Mouse (Mus musculus) forelimb bud, embryonic 11.5 days (tissue): ENCODE measurements around the gene Krtap9-1.
A peak's percentile ranks its signal among the peaks of the same experiment; 100 is the strongest.
"Not testable (repeated sequence)": the region's sequence is repeated elsewhere in the genome, so short reads cannot be mapped to it uniquely, and the experiment has no call there.

Experiments
- DNase-seq: peaks from one replicate; pipeline ENCODE4 v3.0.0-alpha.2; 2012; ENCODE audit warnings: low read depth, low spot score

Gene Krtap9-1

DNA sequence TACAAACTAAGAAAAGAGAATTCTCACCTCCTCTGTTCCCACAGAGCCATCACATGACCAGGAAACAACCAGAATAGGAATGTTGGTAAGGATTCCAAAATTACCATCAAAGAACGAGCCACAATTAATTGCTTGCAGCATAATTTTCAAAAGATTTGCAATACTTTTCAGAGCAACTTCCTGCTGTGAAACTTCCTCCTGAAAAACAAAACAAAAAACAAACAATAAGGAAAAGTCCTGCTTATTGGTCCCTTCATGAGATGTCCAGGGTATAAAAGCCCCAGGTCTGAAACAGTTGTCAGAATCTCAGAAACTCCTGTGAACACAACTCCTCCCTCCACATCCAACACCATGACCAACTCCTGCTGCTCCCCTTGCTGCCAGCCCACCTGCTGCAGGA, at the start of gene Krtap9-1:
TSS of gene Krtap9-1 (plus strand) at position 301 of the 400 bp plus-strand sequence.
- not testable (repeated sequence) for DNase-seq

DNA sequence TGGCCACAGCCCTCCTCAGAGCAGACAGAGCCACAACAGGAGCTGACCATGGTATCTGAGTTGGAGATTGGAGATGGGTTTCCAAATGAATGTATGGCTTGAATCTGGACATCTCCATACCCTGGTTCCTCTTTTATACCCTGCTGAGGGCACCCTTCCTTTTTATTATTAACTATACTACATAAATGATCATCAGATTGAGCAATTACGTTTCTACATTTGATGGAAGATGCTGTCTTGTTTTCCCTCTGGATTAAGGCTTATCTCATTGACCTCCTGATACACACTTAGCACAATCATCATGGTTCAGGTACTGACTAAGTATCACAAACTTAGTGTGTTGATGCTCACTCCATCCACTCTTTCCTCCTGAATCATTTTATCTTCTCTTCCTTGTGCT, 35.2 kb upstream of the Krtap9-1 start, which contains the start of gene 2300003K06Rik:
TSS of gene 2300003K06Rik (minus strand) at position 101 of the 400 bp plus-strand sequence.
- DNase-seq: no peak

DNA sequence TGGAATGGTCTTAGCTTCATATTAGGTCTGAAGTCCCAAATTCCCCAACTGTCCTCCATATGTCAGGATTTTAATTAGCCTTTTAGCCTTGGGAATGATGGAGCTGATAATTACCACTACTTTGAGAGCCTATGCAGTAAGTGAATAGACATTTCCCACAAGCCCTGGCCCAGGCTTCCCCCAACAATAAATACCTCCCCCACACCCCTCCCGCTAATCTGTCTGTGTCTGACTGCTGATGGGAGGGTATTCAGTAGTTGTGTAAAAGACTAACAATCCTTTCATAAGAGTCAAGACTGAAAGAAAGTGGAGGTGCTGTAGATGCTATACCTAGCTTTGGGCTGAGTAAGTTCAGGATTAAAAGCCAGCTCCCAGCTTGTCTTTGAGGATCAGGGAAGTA, 31.0 kb upstream of the Krtap9-1 start:
- DNase-seq: peak; percentile 11

DNA sequence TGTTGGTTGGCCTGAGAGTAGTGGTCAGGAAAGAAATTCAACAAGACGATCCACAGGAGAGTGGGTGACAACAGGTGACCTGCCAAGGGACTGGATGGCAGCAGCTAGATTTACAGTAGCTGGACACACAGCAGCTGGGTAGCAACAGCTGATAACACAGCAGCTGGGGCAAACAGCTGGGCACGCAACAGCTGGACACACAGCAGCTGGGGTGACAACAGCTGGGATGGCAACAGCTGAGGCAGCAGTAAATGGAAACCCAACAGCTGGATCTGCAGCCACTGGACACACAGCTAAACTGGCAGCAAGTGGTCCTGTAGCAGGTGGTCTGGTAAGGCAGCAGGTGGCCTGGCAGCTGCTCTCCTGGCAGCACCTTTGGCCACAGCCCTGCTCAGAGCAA, 26.4 kb upstream of the Krtap9-1 start:
- DNase-seq: no peak

DNA sequence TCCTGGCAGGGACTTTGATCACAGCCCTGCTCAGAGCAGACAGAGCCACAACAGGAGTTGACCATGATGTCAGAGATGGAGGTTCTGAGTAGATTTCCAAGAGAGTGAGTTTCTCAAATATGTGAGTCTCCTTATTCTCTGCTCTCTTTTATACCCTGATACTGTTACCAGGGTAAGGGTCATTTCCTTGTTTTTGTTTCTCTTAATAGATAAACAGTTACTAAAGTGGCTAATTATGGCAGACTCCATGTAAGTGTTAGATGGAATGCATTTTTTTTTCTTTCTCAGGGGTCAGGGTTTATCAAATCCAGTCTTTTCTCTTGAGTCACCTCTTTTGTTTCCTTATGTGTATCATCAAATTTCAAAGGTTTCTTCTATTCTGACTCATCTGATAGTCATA, 21.7 kb upstream of the Krtap9-1 start, which contains the start of gene Krtap4-16:
TSS of gene Krtap4-16 (minus strand) at position 101 of the 400 bp plus-strand sequence.
- no peak for DNase-seq

DNA sequence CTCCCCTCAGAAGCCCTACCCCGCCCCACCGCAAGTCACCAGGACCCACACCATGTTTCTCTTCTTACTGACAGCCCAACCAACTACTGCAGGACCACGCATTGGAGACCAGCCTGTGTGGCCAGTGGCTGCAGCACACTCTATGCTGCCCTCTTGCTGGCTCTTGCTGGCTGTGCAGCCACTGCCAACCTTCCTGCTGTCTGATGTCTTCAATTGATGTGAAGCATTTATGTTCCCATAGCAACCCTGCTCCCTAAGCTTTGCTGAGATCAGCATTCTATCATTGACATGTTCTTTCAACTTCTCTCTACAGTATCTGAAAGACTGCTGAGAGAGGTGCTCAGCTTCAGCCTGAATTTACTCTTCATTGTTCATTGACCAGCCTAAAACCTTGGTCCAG, 19.1 kb upstream of the Krtap9-1 start:
- DNase-seq: no peak

DNA sequence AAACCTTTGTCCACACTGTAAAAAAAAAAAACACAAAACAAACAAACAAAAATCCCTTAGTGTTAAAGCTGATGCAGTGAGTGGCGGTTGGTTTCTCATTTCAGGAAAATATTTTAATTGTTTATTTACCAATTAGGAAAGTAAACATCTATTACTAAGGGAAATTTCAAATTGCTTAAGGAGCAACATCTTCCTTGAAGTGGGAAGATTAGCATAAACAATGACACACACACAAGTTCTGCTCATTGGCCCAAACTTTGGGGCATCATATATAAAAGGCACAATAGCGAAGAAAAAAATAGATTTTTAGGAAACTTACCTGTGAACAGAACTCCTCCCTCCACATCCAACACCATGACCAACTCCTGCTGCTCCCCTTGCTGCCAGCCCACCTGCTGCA, 15.6 kb upstream of the Krtap9-1 start, which contains the start of gene Gm11568:
TSS of gene Gm11568 (plus strand) at position 301 of the 400 bp plus-strand sequence.
- DNase-seq: no peak

DNA sequence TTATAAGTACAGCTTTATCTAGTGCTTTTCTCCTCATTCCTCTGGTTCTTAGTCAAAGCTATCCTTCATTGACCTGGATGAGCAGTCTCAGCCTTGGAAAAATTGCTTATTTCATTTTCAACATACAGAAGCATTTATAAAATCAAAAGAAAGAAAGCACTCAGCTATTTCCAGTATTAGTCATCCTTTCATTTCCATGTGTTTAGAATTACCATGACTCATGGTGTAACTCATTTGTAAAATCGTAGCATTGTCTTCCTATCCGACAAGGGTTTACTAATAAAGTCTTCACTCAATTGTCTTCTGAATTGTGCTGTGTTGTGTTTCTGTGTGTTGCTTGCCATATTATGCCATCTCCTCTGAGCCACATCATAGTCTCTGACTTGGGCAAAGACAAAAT, 14.4 kb upstream of the Krtap9-1 start:
- no peak for DNase-seq

DNA sequence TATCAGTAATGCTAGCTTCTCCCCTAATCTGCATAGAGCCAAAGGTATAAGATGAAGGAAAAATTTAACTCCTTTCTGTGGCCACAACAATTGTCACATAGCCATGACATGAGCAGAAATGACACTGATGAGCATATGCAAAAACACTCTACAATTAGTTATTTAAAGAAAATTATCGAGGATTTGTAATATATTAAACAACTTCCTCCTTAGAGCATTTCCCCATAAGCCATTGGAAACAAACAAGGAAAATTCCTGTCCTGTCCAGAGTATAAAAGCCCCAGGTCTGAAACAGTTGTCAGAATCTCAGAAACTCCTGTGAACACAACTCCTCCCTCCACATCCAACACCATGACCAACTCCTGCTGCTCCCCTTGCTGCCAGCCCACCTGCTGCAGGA, 9.0 kb upstream of the Krtap9-1 start, which contains the start of gene Gm11559:
TSS of gene Gm11559 (plus strand) at position 301 of the 400 bp plus-strand sequence.
- DNase-seq: not testable (repeated sequence)

DNA sequence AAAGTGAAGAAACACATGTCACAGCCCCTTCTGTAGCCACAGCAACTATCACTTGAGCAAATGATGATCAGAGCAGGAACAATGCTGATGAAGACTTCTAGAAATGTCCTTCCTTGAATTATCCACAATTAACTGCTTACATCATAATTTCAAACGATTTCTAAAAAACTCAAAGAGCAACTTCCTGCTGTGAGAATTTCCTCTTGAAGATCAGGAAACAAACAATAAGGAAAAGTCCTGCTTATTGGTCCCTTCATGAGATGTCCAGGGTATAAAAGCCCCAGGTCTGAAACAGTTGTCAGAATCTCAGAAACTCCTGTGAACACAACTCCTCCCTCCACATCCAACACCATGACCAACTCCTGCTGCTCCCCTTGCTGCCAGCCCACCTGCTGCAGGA, 5.7 kb downstream of the Krtap9-1 start, which contains the start of gene Gm11567:
TSS of gene Gm11567 (plus strand) at position 301 of the 400 bp plus-strand sequence.
- not testable (repeated sequence) for DNase-seq

DNA sequence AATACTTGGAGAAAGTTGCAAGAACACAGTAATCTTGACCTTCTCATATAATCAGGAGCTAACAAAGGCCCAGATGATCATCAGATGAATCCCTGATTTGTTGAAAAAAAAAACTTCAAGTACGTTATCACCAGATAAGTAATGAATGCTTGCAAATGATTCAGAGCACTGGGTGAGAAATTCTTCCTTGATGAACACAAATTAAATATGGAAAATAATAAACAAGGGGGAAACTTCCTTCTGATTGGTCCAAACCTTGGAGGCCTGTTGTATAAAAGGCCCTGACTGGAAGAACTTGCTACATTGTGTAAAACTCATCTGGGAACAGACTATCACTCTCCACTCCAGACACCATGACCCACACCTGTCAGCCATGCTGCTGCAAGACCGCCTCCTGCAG, 34.4 kb downstream of the Krtap9-1 start, which contains the start of gene Krtap31-1:
TSS of gene Krtap31-1 (plus strand) at position 301 of the 400 bp plus-strand sequence.
- DNase-seq: no peak

DNA sequence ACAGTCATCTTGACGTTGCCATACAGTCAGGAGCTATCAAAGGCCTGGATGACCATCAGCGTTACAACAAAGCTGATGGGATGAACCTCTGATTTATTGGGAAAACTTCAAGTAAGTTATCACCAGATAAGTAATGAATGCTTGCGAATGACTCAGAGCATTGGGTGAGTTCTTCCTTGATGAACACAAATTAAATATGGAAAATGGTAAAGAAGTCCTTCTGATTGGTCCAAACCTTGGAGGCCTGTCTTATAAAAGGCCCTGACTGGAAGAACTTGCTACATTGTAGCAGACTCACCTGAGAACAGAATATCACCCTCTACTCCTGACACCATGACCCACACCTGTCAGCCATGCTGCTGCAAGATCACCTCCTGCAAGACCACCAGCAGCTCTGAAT, 41.3 kb downstream of the Krtap9-1 start, which contains the start of gene Gm11565:
TSS of gene Gm11565 (plus strand) at position 301 of the 400 bp plus-strand sequence.
- DNase-seq: no peak
